Mouse (Mus musculus): Measurements from ENCODE around the gene Scyl1.

The Scyl1 gene

DNA sequence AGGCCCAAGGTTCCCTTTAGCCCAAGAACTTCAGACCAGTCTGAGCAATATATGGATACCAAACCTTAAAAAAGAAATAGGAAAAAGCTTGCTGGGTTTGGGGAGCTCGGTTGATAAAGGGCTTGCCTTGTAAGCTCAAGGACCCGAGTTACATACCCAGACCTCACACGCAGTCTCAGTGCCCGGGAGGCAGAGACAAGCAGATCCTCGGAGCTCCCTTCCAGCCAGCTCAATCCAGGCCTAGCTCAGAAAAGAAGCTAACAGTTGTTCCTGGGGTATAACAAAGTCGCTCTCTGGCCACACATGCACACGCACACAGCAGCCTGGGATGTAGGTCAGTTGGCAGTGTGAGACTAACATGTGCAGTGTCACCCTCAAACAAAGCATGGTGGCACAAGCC is 16.7 kb upstream of the Scyl1 start:
- no peak for DNase-seq (ENCODE audit: low spot score in 2 of 2)

DNA sequence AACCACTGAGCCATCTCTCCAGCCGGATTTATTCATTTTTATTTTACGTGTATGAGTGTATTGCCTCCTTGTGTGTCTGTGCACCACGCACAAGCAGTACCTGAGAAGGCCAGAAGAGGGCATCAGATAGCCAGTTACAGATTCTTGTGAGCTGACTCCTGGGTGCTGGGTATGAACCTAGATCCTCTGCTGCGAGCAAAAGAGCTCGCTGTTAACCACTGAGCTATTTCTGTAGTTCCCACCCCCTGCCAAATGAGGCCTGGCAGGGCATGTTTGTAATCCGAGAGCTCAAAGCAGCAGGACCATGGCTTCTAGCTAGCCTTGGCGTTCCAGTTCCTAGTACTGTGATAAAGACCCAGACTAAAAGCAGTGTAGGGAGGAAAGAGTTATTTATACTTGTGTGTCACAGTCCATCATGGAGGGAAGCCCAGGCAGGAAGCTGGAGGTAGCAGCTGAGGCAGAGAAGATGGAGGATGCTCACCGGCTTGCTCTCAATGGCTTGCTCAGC is 16.0 kb upstream of the Scyl1 start:
- DNase-seq (ENCODE audit: low spot score in 2 of 2) = peak; percentile 90 to 92

DNA sequence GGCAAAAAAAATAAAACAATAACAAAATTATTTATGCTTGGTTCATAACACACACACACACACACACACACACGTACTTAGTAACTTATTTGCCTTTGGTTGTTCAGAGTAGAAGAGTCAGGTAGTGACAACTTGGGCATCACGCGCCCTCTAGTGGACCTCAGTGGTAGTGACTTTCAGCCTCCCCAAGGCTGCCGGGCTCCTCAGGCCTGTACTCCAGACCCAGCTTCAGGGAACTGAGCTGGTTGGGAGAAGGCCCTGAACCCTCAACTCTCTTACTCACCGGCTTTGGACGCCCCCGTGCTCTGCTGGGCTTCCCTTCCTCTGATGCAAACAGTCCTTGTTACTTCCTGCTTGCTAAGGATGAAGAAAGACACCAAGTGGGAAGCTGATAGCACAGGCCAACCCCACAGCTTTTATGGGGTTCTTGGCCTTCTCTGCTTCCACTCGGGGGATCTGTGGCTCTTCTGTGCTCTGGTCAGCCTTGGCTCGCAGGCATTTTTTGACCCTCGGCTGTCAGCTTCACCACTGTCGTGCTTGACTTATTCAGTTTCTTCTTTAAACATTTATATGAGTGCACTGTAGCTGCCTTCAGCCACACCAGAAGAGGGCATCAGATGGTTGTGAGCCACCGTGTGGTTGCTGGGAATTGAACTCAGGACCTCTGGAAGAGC is 15.4 kb upstream of the Scyl1 start:
- DNase-seq (ENCODE audit: low spot score in 2 of 2) = peak; percentile 91 to 92

DNA sequence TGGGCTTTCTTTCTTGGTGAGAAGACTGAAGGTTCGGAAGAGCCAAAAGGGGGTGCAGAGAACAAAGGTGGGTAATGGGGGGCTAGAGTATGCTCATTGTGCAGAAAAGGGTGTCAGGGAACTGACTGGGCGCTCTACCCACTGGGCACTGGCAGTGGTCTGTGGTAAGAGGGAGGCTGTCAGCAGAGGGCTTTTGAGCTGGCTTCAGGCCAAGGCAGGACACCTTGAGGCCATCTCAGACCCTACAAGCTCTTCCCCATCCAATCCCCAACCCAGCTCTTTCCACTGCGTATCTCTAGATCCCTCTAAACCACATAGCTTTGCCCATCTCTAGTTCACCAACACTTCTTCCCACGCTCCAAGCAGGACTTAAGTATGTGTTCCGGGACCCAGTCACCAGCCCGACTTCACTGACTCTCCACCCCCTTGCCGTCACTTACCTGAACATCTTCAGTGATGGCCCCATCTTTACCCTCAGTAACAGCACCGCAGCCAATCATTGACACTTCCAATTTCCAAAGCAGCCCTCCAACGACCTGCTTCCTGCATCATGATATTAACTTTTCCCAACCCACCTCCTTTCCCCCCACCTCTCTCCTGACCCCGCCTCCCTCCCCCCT is 13.8 kb upstream of the Scyl1 start:
- DNase-seq (ENCODE audit: low spot score in 2 of 2) = no peak

DNA sequence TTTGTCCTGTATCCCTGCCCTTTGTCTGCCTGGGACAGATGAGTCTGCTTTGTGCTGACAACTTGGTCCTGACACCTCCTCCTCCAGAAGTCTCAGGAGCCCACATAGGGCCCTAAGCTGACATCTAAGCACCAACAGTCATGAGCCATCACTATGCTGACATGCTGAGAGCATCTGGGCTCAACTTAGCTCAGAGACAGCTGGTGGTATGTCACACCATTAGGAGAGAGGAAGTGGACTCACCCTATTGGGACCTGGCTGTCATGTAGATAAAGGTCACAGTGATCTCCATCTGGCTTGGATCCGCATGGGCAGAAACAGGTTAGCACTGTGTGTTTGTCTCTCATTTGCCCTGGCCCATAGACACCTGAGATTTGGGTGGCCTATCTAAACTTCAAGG is 10.9 kb upstream of the Scyl1 start:
- no peak for DNase-seq (ENCODE audit: low spot score in 2 of 2)

DNA sequence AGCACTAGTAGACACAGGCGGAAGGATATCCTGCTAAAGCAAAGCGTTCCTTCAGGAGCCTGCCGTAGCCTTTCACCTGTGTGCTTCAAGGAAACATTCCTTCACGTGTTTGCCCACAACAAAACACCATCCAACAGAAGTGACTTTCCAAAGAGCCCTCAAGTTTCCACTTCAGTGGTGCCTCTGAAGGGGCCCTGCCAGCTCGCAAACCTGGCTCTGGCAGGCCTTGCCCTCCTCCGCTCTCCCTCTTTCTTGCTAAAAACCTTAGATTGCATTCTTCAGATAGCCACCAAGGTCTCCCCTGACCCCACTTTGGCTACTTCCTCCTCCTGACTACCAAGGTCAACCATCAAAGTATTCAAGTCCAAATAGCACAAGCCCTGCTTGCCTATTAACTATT is 10.3 kb upstream of the Scyl1 start:
- no peak for DNase-seq (ENCODE audit: low spot score in 2 of 2)

DNA sequence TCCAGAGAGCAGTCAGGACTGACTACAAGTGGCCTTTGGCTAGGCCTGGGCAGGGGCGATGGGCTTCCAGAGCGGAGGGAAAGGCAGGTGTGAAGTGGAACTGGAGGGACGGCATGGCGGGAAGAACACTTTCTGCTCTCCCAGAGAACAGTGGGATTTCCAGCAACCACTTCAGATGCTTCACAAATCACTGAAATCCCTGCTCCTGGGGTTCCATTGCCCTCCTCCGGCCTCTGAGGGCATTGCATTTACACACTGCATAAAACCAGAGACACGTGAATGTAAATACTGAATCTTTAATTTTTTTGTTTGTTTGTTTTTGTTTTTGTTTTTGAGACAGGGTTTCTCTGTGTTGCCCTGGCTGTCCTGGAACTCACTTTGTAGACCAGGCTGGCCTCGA is 9.0 kb upstream of the Scyl1 start:
- peak in 1 of 2 experiments; percentile 65 for DNase-seq (ENCODE audit: low spot score in 2 of 2)

DNA sequence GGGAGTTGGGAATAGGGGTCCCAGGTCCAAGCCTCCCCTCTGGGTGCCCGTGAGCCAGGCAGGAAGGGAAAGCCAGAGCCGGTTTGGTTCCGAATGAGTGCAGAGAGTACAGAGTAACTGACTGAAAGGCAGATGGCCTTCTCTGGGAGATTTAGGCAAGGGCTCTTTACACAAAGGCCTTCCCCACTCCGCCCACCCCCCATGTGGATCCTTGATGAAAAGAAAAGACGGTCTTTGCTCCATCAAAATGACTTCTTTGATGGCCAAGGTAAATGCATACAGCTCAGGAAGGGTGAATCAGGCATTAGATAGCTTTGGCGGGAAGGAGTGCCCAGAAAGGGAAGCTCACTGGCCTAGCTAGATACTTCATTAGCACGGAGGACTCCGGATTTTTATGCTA is 7.1 kb upstream of the Scyl1 start:
- DNase-seq (ENCODE audit: low spot score in 2 of 2) = no peak

DNA sequence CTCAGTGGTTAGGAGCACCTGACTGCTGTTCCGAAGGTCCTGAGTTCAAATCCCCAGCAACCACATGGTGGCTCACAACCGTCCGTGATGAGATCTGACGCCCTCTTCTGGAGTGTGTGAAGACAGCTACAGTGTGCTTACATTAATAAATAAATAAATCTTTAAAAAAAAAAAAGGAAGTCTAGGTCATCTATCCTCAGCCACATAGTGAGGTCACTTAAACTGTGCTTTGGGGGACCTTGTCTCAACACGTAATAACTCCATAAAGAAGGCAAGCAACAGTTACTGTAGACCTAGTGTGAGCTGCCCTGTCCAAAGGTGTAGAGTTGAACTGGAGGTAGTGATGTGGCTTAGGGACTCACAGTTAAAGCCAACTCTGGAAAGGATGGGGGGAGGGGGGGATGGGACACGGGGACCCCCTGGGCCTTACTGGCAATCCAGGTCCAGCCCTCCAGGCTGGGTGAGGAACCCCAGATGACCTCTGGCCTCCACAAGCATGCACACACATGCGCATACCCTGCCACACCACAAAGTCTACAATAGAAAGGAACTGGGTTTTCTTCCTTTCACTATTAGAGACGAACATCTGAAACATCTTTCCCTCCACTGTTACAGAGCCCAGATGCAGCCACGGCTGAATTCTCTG is 6.3 kb upstream of the Scyl1 start:
- DNase-seq (ENCODE audit: low spot score in 2 of 2) = no peak

DNA sequence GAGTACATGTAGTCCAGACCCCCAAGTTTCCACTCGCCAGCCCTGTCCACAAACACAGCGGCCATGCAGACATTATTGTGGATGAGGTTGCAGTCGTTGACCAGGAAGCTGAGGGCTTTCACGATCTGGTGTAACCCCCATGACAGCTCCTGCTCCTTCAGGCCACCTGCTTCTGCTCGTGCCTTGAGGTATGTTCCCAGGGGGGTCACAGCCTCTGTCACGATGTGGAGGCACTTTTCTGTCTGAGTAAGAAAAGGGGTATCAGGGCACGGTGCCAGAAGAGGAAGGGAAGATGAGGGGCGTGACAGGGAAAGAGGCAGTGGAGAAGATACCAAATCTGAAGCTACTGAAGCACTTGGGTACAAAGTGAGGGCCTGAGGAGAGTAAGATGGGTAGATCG is 908 bp downstream of the Scyl1 start:
- DNase-seq (ENCODE audit: low spot score in 2 of 2) = no peak

DNA sequence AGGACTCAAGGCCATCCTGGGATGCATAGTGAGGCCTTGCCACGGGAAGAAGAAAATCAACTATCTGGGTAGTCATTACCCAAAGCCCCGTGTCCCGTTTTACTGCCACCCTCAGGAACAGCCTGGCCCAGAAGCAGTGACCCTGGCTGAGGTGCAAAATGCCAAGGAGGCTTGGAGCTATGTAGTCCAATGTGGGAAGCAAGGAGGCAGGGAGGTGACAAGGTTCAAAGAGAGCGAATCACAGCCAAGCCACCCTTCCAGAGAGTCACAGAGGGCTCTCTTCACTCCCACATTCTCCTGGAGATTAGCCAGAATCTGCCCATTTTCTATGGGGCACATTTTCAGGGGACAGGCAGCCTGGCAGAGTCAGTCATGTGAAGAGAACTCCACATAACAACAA is 3.9 kb downstream of the Scyl1 start:
- no peak for DNase-seq (ENCODE audit: low spot score in 2 of 2)

DNA sequence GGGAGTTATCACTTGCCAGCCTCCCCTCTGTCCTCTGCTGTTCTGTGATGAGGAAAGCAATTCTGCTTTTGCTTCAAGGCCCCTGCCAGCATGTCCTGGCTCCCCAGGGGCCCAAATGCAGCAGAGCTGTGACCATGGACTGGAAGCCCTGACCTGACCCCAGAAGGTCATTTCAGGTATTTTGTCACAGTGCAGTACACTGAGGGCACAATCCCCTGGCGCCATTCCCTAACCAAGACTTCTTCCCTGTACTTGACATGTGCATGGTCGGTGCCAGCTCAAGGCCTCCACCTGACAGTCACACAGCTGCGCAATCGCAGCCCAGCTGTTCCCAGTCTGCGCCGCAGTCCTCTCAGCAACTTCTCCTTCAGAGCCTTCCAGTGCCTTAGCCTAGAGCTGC is 8.1 kb downstream of the Scyl1 start:
- DNase-seq (ENCODE audit: low spot score in 2 of 2) = no peak

DNA sequence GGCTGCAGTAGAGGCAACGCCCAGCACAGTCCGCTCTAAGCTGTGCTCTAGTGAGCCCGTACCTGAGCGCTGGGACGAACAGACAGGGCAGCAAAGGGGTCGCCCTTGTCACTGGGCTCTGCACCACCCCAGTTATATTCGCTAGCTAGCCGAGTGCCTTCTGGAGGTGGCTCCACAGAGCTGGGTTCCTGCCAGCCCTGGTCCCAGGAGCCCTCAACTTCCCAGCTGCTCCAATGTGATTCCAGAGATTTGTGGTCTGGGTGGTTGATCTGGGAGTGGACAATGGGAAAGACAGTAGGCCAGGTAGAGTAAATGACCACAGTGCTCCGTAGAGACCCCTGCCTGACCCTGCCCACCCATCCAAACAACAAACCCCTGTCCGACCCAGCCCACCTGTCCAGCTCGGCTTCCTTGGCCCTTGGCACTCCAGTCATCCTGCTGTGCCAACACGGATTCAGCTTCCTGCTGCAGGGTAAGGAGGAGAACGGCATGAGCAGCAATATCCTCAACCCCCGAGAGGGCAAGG is 12.3 kb downstream of the Scyl1 start:
- no peak for DNase-seq (ENCODE audit: low spot score in 2 of 2)

DNA sequence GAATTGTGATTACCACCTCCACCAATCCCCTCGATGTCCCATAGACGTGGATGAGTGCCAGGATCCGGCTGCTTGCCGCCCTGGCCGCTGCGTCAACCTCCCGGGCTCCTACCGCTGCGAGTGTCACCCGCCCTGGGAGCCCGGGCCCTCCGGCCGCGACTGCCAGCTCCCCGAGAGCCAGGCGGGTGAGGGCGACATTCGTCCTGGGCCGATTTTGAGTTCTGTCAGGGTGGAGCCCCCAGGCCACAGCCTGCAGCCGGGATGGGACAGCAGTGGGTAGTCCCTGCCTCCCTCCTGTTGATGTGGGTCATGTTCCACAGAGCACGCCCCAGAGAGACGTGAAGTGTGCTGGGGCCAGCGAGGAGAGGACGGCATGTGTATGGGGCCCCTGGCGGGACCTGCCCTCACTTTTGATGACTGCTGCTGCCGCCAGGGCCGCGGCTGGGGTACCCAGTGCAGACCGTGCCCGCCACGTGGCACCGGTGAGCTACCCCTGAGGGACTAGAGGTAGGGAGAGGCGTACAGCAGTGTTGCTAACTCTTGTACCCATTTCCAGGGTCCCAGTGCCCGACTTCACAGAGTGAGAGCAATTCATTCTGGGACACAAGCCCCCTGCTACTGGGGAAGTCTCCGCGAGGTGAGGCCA is 14.1 kb downstream of the Scyl1 start:
- no peak for DNase-seq (ENCODE audit: low spot score in 2 of 2)

DNA sequence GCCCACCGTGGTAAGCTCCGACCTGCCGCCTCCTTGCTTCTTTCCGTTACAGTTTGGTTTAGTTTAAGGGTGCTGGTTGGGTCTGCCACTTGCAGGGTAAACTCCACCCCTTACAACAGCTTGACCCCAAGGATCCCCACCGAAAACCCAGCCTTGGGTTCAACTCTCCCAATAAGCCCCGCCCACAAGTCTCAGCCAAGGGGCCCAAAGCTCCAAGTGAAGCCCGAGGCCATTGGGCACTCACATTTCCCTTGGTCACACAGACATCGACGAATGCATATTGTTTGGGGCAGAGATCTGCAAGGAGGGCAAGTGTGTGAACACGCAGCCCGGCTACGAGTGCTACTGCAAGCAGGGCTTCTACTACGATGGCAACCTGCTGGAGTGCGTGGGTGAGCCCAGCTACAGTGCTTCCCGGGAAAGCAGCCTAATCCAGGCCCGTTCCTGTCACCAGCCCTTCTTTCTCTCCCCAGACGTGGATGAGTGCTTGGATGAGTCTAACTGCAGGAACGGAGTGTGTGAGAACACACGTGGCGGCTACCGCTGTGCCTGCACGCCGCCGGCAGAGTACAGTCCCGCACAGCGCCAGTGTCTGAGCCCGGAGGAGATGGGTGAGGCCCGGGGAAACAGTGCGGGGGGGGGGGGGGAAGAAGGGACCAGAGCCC is 14.8 kb downstream of the Scyl1 start:
- no peak for DNase-seq (ENCODE audit: low spot score in 2 of 2)

DNA sequence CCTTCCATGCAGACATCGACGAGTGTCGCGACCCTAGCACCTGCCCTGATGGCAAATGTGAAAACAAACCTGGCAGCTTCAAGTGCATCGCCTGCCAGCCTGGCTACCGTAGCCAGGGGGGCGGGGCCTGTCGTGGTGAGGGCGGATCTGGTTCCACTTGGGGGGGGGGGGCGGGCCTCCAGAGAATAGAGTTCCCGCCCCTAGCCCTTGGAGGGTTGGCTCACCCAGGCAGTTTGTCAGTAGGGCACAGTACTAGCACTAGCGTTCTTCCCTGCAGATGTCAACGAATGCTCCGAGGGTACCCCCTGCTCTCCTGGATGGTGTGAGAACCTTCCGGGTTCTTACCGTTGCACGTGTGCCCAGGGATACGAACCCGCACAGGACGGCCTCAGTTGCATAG is 19.5 kb downstream of the Scyl1 start:
- DNase-seq (ENCODE audit: low spot score in 2 of 2) = peak in 1 of 2 experiments; percentile 75

DNA sequence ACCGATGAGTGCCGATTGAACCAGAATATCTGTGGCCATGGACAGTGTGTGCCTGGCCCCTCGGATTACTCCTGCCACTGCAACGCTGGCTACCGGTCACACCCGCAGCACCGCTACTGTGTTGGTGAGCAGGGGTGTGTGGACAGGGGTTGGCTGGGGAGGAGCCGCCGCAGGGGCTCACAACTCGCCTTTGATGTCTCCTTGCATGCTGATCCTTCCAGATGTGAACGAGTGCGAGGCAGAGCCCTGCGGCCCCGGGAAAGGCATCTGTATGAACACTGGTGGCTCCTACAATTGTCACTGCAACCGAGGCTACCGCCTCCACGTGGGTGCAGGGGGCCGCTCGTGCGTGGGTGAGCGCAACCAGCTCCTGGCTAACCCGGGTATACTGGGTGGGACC is 20.3 kb downstream of the Scyl1 start:
- DNase-seq (ENCODE audit: low spot score in 2 of 2) = no peak

DNA sequence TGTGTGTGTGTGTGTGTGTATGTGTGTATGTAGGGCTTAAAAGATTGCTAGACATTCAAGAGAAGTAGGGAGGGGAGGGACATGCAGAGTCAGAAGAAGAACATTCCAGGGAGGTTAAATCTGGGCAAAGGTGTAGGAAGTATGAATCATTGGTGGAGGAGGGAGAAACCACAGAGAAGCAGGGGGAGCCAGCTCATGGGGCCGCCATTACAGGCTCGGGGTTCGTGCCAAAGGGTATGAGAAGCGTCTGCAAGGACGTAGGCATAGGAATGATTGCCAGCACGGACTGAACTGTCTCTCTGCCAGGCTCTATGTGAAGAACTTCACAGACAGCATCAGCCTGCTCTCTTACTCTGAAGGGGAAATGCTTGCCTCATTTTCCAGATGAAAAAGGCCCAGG is 21.7 kb downstream of the Scyl1 start:
- DNase-seq (ENCODE audit: low spot score in 2 of 2) = no peak

DNA sequence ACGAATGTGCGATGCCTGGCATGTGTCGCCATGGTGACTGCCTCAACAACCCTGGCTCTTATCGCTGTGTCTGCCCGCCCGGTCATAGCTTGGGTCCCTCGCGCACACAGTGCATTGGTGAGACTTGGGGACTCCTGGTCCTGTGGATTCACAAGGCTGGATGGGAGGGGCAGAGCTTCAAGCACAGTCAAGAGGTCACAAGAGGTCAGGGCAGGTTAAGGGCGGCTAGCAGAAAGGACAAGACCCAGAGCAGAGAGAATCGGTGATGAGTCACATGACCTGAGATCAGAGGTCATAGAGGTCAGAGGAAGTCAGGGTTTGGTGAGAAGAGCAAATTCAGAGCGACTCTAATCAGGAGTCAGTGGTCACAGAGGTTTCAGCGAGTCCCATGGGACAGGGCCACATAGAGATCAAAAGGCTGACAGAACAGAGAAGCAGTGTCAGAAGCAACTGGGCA is 24.3 kb downstream of the Scyl1 start:
- DNase-seq (ENCODE audit: low spot score in 2 of 2) = no peak

DNA sequence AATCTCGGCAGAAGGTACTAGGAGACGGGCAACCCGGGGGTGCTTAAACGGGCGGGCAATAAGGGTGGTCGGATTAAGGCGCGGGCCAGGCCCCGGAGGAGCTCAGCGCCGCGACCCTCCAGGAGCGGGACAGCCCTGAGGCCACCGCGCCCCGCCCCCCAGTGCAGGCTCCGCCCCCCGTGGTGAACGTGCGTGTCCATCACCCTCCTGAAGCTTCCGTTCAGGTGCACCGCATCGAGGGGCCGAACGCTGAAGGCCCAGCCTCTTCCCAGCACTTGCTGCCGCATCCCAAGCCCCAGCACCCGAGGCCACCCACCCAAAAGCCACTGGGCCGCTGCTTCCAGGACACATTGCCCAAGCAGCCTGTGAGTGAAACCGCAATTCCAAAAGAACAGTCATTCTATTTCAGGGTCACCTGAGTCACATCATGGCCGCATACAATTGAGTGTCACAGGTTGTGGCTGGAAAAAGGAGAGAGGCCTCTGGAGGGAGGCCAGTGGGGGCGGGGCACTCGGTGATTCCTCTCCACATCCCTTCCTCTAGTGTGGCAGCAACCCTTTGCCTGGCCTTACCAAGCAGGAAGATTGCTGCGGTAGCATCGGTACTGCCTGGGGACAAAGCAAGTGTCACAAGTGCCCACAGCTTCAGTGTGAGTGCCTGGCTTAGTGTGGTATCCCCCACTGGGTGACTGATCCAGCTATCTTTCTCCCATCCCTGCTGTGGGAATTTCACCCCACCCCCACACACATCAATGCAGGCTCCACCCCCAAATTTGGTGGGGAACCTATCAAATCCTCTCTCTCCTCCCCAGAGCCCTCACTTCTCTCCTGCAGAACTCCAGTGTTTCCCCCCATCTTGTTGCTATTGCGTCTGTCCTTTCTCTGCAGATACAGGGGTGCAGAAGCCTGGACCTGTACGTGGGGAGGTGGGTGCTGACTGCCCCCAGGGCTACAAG is 25.2 kb downstream of the Scyl1 start:
- no peak for DNase-seq (ENCODE audit: low spot score in 2 of 2)

DNA sequence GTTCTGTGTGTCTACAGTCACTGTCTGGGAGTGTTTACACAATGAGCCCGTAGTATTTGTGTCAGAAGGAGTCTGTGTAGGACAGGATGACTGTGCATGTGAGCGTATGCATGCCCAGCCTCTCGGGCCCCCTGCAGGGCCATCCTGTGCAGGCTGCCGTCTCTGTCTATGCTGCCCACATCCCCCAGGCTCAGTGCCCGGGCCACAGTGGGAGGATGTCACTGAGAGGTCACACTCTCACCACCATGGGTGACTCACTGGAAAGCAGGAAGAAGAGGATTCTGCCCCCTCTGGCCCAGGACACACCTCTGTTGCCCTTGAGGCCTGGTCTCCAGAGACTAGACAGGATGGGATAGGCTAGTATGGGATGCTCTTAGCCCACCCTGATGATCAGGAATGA is 27.6 kb downstream of the Scyl1 start:
- DNase-seq (ENCODE audit: low spot score in 2 of 2) = no peak

All from spleen, postnatal 10 days (tissue).